Mouse (Mus musculus) spleen, postnatal 36 days (tissue): Measurements from ENCODE around the gene Gm26602.
"Not testable (repeated sequence)": the region's sequence is repeated elsewhere in the genome, so short reads cannot be mapped to it uniquely, and the experiment has no call there.

ENCODE experiments used
- DNase-seq, 2 experiments: peaks; one replicate each; pipeline ENCODE4 v3.0.0; 2022; ENCODE audit warnings: low spot score in 2 of 2, mixed read lengths in 1 of 2

The Gm26602 gene

DNA sequence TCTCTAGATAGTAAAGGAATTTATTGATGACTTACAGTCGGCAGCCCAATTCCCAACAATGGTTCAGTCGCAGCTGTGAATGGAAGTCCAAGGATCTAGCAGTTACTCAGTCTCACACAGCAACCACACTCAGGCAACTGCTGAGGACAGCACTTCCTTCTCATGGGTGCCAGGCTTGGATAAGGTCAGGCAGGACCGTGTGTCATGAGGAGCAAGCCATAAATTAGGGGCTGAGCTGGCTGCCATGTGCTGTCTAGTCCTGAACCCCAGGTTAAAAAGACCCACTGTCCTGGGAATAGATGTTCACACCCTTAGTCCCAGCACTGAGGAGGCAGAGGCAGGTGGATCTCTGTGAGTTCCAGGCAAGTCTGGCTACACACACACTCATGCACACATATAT is 25.7 kb upstream of the Gm26602 start:
- DNase-seq: not testable (repeated sequence)

DNA sequence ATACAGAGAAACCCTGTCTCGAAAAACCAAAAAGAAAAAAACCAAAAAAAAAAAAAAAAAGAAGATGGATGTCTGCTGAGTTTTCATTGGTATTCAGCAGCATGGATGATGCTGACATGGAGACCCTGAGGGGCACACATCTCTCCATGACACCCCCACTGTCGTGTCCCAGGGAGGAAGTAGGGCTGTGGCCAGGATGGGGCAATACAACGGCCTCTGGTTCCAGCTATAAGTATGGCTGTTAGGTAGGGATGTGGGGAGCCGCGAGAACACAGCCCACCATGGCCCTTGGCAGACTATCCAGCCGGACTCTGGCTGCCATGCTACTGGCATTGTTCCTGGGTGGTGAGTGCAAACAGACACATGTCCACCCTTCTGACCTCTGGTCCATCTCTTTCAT is 24.6 kb upstream of the Gm26602 start, which contains the start of gene Elane:
Gene Elane, plus strand, starts transcription at position 194 of the 400 bp plus-strand sequence.
- no peak for DNase-seq

DNA sequence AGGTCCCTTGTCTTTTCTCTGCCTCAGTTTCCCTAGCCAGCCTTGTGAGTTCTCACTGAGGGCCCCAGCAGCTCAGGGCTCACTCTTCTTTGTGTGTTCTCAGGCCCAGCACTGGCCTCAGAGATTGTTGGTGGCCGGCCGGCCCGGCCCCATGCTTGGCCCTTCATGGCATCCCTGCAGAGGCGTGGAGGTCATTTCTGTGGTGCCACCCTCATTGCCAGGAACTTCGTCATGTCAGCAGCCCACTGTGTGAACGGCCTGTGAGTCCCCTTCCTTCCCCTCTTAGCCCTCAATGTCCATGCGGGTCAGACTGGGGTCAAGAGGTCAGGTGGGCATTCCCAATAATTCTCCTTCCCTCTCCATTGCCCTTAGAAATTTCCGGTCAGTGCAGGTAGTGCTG is 24.0 kb upstream of the Gm26602 start:
- no peak for DNase-seq

GRCm38 (mm10) chr10:79889386-79889785 is 21.3 kb upstream of the Gm26602 start:
- DNase-seq: no peak

DNA sequence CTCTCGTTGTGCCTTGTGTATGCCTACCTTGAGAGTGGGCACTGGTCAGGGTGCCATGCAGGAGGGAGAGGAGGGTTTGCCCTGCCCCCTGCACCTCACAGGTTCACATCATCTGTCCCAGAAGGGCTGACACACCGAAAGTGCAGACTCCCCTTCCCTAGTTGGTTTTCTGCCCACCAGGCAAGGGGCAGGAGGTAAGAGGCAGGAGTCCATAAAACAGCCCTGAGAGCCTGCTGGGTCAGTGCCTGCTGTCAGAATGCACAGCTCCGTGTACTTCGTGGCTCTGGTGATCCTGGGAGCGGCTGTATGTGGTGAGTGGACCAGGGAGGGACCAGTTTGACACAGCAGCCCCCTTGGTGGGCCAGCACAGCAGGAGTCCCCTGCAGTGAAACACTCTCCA is 20.0 kb upstream of the Gm26602 start, which contains the start of gene Cfd:
Gene Cfd, plus strand, starts transcription at position 184 of the 400 bp plus-strand sequence.
- no peak for DNase-seq

DNA sequence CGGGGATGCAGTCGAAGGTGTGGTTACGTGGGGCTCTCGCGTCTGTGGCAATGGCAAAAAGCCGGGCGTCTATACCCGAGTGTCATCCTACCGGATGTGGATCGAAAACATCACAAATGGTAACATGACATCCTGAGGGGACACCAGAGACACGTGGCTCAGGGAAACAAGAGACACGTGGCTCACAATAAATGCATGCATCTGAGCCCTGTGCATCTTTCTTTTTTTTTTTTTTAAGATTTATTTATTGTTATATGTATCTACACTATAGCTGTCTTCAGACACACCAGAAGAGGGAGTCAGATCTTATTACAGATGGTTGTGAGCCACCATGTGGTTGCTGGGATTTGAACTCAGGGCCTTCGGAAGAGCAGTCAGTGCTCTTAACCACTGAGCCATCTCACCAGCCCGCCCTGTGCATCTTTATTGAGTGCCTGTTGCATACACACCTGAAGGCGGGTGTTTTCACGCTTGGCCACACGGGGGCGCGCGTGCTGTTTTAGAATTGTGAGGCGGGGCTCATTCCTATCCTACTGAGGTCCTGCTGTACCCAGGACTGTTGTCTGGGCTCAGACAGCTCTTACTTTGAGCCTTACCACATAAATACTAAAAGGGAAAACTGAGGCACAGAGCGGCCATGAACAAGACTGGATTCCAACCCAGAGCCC is 18.1 kb upstream of the Gm26602 start:
- peak; percentile 70 to 79 for DNase-seq

DNA sequence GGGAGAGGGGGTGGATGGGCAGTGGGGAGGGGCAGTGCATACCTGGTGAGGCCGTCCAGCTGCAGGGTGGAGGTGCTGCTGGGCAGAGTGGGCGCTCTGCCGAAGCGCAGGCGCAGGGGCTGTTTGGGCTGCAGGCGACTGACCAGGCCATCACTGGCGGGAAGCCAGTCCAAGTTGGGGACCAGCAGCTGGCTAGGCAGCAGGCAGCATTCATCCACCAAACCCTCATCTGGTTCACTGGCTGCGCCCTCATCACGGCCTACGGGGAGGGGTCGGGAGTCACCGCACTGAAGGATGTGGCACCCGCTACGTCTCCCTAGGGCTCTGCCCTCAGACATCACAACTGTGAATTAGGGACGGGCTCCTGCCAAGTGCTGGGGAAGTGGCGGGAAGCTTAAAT is 14.3 kb upstream of the Gm26602 start:
- no peak for DNase-seq

- no peak for DNase-seq
Measured at GRCm38 (mm10) chr10:79896814-79897213, 13.8 kb upstream of the Gm26602 start.

DNA sequence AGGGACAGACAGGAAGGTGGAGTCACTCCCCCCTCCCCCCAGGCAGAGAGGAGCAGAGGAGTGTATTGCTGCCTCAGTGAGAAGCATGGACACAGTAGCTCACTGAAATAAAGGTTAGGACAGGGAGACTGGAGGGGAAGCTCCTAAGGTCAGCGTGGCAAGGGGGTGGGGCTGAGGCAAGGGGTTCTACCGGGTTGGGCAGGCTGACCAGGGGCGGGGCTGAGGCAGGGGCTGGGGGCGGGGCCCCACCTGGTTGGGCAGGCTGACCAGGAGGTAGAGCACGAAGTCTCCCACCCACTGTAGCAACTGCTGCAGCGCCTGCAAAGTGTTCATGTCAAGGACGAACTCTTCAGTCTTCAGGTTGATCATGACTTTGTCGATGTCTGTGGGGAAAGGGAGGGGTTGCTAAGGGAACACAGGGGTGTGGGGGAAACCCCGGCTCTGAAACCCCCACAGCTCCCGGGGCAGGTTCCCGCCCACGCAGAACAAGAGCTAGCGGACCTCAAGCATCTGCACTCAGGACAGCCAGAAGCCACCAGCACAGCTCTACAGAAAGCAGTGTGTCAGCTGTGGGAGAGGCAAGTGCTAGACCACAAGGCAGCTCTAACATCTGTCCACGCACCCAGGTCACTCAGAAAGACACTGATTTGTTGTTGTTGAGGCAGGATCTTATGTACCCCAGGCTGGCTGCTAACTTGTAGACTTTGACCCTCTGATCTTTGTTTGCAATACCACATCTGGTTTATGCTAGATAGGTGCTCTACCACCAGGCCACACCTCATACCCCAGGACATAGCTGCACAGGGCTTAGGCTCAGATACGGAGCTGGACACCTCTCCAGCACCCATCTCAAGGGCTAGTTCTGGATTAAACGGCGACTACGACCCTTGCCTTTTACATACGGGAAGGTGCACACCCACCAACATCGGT is 13.1 kb upstream of the Gm26602 start:
- DNase-seq: peak; percentile 51 to 56

DNA sequence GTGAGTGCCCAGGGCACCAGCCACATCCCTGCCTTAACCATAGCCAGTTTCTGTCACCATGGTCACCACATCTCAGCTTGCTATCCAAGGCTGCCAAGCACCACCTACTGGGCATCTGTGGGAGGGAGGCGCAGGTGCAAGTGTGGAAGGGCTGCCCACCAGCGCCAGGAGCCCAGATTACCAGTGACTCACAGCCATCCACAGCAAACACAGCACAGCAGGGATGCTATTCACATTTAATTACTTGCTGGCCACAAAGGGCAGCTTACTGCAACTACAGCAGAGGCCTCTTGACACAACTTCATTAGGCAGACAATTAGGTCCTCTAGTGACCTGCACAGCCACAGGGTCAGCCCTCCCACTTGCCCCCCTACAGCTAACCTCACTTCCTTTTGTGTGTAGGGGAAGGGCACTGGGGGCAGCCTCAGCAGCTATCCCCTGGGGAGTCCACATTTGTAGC is 9.7 kb upstream of the Gm26602 start:
- no peak for DNase-seq

GRCm38 (mm10) chr10:79906712-79907111 is 3.9 kb upstream of the Gm26602 start:
- DNase-seq: no peak

GRCm38 (mm10) chr10:79907415-79907814 is 3.2 kb upstream of the Gm26602 start:
- no peak for DNase-seq

GRCm38 (mm10) chr10:79908167-79909091 is 2.2 kb upstream of the Gm26602 start, which contains the start of gene Med16:
TSS of gene Med16 (minus strand) at chr10:79908923.
- DNase-seq: peak; percentile 96

DNA sequence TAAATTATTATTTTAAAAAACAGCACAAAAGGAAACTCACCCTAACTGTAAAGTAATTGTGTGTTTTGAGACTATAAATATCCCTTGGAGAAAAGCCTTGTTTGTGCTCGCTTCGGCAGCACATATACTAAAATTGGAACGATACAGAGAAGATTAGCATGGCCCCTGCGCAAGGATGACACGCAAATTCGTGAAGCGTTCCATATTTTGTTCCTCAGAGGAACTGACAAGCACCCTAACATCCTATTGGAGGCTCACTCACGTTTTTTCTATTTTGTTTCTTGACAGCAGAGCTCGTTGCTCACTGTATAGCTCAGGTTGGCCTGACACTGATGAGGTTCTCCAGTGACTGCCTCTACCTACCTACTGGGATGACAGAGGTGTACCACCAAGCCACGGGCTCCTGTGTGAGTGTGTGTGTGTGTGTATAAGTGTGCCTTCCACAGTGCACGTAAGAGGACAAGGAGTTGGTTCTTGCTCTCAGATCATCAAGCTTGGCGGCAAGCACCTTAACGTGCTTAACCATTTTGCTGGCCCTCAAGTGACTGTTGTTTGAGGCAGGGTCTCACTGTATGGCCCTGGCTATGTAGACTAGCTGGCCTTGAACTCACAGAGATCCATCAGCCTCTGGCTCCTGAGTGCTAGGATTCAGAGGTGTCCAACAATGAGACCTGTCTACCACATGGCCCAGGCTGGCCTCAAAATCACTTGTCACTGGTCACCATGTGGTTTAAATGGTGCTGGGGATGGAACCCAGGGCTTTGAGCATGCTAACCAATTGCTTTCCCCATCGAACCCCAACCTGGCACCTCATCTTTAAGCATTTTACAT is 1.3 kb upstream of the Gm26602 start:
- DNase-seq: peak; percentile 47 to 62

- no peak for DNase-seq
Measured at GRCm38 (mm10) chr10:79912412-79912811, 1.8 kb downstream of the Gm26602 start.

DNA sequence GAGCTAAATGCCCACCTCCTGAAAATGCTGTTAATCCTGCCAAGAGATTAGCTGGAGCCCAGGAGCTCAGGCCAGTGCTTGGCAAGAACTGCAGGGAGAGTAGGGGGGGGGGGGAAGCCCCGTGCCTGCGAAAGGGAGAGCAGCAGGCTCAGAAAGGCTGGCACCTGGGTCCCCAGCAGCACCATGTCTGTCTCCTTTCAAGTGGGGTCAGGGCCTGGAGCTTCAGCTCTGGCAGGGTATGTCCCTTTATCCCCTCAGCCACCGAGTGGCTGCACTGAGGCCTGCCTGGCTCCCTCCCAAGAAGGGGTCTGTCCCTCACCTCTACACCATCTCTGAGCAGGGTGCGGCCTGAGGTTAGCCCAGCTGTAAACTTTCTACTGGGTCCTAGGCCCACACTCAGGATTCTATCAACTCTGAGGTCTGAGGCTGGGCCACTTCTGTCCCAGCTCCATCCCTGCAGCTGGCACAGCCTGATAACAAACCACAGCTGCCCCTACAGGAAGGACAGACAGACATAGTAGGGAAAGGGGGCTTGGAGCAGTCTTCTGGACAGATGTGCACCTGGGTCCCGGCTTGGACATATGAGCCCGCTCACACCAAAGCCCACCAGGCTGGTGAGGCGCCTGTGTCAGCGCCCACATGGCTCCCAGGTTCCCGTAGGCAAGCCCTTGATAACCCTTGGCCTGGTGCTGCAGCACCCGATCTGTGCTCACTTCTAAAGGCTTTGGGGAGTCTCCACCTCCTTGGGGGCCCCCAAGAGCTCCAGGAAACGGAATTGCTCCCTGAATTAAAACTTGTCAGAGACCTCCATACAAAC is 3.7 kb downstream of the Gm26602 start:
- no peak for DNase-seq

GRCm38 (mm10) chr10:79914948-79915596 is 4.4 kb downstream of the Gm26602 start:
- DNase-seq: no peak

DNA sequence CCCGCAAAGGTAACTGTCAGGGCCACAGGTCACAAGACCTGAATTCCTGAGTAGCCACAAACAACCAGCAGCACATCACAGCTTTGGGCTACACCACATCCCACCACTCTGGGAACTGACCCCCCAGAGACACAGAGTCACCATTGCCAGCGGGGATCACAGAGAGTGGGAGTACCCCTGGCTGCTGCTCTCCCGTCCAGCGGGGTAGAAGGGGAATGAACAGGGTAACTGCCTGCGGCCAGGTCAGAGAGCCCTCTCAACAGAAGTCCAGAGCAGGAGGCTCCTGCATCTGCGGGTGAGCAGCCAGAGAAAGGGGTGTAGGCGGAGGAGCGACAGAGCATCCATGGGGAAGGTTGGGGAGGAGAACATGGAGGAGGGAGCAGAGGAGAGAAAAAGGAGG is 5.4 kb downstream of the Gm26602 start:
- no peak for DNase-seq
